Mouse (Mus musculus): Measurements from ENCODE around the gene Mkrn2.

- no peak for TF ChIP-seq CTCF (IDR thresholded peaks at IDR 0.05; ENCODE audit: control insufficient read depth, insufficient read depth, low read length)
- no peak for TF ChIP-seq POLR2A (IDR thresholded peaks at IDR 0.05; ENCODE audit: borderline replicate concordance, control insufficient read depth, low read depth, low read length)
Observed at GRCm38 (mm10) chr6:115592458-115592857, 9.2 kb upstream of the Mkrn2 start, which contains the start of gene Mkrn2os.

All from bone marrow, adult 2 months (tissue).